Mouse (Mus musculus): ENCODE data around the gene Pld2. TPM values are rescaled to one million over a fixed set of nuclear protein-coding genes. Genes with fewer than 3 reads are reported as not detected.
"Not testable (repeated sequence)": the region's sequence is repeated elsewhere in the genome, so short reads cannot be mapped to it uniquely, and the experiment has no call there.

The Pld2 gene
- polyA plus RNA-seq, 2 experiments: 1.3 to 1.9 TPM

GRCm38 (mm10) chr11:70525726-70526125 lies 14.1 kb upstream of the Pld2 start:
- Histone ChIP-seq H3K36me3 (replicated peaks; ENCODE audit: control insufficient read depth, insufficient read depth, low read depth) (peaks cover 16% of the 10 kb centered on the region), H3K9me3 (ENCODE audit: control insufficient read depth, low read length) (no peaks in the 10 kb centered on the region), H3K27ac (peak overlapping the region; percentile 8; the same call in 1 of the 2 replicates), H3K4me2 (ENCODE audit: low read depth) (peak overlapping the region; percentile 80), H3K4me1 (replicated peaks; ENCODE audit: control insufficient read depth in 2 of 2, insufficient read depth in 2 of 2, low read length in 1 of 2) (peaks cover 3 to 14% of the 10 kb centered on the region in 2 experiments; a peak in 3 of 4 replicates), H3K4me3 (ENCODE audit: insufficient read depth in 1 of 2, low read depth in 2 of 2, low read length in 2 of 2) (peak overlapping the region; percentile 80 to 100), H3K27me3 (ENCODE audit: control insufficient read depth, insufficient read depth, low read length) (peaks cover 2% of the 10 kb centered on the region; the same call in 1 of the 2 replicates), H3K9ac (replicated peaks) (peak overlapping the region; percentile 72)
- peak; percentile 34; the same call in 1 of the 2 replicates for ATAC-seq (ENCODE audit: insufficient read depth)
- TF ChIP-seq CTCF (IDR thresholded peaks at IDR 0.05; ENCODE audit: low read depth) (no peak), EP300 (IDR thresholded peaks at IDR 0.05; ENCODE audit: low read depth) (no peak)
- WGBS (ENCODE audit: insufficient replicate concordance): 2% methylated on average over 12 of the region's 12 CpGs
- DNase-seq (ENCODE audit: low read depth in 3 of 3, low spot score in 3 of 3): no peak

GRCm38 (mm10) chr11:70526211-70526610 lies 13.7 kb upstream of the Pld2 start:
- Histone ChIP-seq H3K4me1 (replicated peaks; ENCODE audit: control insufficient read depth in 2 of 2, insufficient read depth in 2 of 2, low read length in 1 of 2) (peaks cover 3 to 13% of the 10 kb centered on the region in 2 experiments; a peak in 3 of 4 replicates), H3K27me3 (ENCODE audit: control insufficient read depth, insufficient read depth, low read length) (no peaks in the 10 kb centered on the region), H3K4me2 (ENCODE audit: low read depth) (peak overlapping the region; percentile 80), H3K27ac (no peak overlapping the region), H3K9ac (replicated peaks) (no peak overlapping the region), H3K4me3 (ENCODE audit: insufficient read depth in 1 of 2, low read depth in 2 of 2, low read length in 2 of 2) (peak overlapping the region; percentile 80 to 100; a peak in 3 of 4 replicates), H3K9me3 (ENCODE audit: control insufficient read depth, low read length) (no peaks in the 10 kb centered on the region), H3K36me3 (replicated peaks; ENCODE audit: control insufficient read depth, insufficient read depth, low read depth) (peaks cover 16% of the 10 kb centered on the region)
- ATAC-seq (ENCODE audit: insufficient read depth) (no peak), DNase-seq (ENCODE audit: low read depth in 3 of 3, low spot score in 3 of 3) (no peak)
- 76% methylated on average over 12 of the region's 12 CpGs for WGBS (ENCODE audit: insufficient replicate concordance)
- TF ChIP-seq EP300 (IDR thresholded peaks at IDR 0.05; ENCODE audit: low read depth) (no peak), CTCF (IDR thresholded peaks at IDR 0.05; ENCODE audit: low read depth) (no peak)

GRCm38 (mm10) chr11:70528610-70529009 lies 11.3 kb upstream of the Pld2 start:
- Histone ChIP-seq H3K9ac (replicated peaks) (no peak overlapping the region), H3K27ac (no peak overlapping the region), H3K9me3 (ENCODE audit: control insufficient read depth, low read length) (no peaks in the 10 kb centered on the region), H3K4me2 (ENCODE audit: low read depth) (no peak overlapping the region), H3K4me3 (ENCODE audit: insufficient read depth in 1 of 2, low read depth in 2 of 2, low read length in 2 of 2) (no peak overlapping the region), H3K4me1 (replicated peaks; ENCODE audit: control insufficient read depth in 2 of 2, insufficient read depth in 2 of 2, low read length in 1 of 2) (peaks cover 3 to 8% of the 10 kb centered on the region in 2 experiments; a peak in 3 of 4 replicates), H3K36me3 (replicated peaks; ENCODE audit: control insufficient read depth, insufficient read depth, low read depth) (peaks cover 16% of the 10 kb centered on the region), H3K27me3 (ENCODE audit: control insufficient read depth, insufficient read depth, low read length) (no peaks in the 10 kb centered on the region)
- WGBS (ENCODE audit: insufficient replicate concordance): 69% methylated on average over 7 of the region's 7 CpGs
- TF ChIP-seq EP300 (IDR thresholded peaks at IDR 0.05; ENCODE audit: low read depth) (no peak), CTCF (IDR thresholded peaks at IDR 0.05; ENCODE audit: low read depth) (no peak)
- no peak for ATAC-seq (ENCODE audit: insufficient read depth)
- DNase-seq (ENCODE audit: low read depth in 3 of 3, low spot score in 3 of 3): no peak

GRCm38 (mm10) chr11:70531065-70531464 lies 8.8 kb upstream of the Pld2 start:
- H3K4me2 ChIP-seq (ENCODE audit: low read depth); H3K9me3 ChIP-seq (ENCODE audit: control insufficient read depth, low read length); H3K27ac ChIP-seq; H3K4me3 ChIP-seq (ENCODE audit: insufficient read depth in 1 of 2, low read depth in 2 of 2, low read length in 2 of 2); H3K9ac ChIP-seq (replicated peaks); ATAC-seq (ENCODE audit: insufficient read depth); DNase-seq (ENCODE audit: low read depth in 3 of 3, low spot score in 3 of 3); H3K27me3 ChIP-seq (ENCODE audit: control insufficient read depth, insufficient read depth, low read length); H3K4me1 ChIP-seq (replicated peaks; ENCODE audit: control insufficient read depth in 2 of 2, insufficient read depth in 2 of 2, low read length in 1 of 2): not testable (repeated sequence)
- H3K36me3 ChIP-seq (replicated peaks; ENCODE audit: control insufficient read depth, insufficient read depth, low read depth): peaks cover 16% of the 10 kb centered on the region
- 61% methylated on average over 2 of the region's 2 CpGs for WGBS (ENCODE audit: insufficient replicate concordance)

- TF ChIP-seq CTCF (IDR thresholded peaks at IDR 0.05; ENCODE audit: low read depth): no peak
- no peak for TF ChIP-seq EP300 (IDR thresholded peaks at IDR 0.05; ENCODE audit: low read depth)
- Histone ChIP-seq H3K4me1 (replicated peaks; ENCODE audit: control insufficient read depth in 2 of 2, insufficient read depth in 2 of 2, low read length in 1 of 2) (no peaks in the 10 kb centered on the region), H3K27me3 (ENCODE audit: control insufficient read depth, insufficient read depth, low read length) (no peaks in the 10 kb centered on the region), H3K4me3 (ENCODE audit: insufficient read depth in 1 of 2, low read depth in 2 of 2, low read length in 2 of 2) (no peak within 1 kb of the TSS), H3K9me3 (ENCODE audit: control insufficient read depth, low read length) (no peaks in the 10 kb centered on the region), H3K9ac (replicated peaks) (no peak within 1 kb of the TSS), H3K36me3 (replicated peaks; ENCODE audit: control insufficient read depth, insufficient read depth, low read depth) (peaks cover 3% of the 10 kb centered on the region; the same call in 1 of the 2 replicates), H3K27ac (no peak within 1 kb of the TSS), H3K4me2 (ENCODE audit: low read depth) (no peak within 1 kb of the TSS)
- ATAC-seq (ENCODE audit: insufficient read depth): no peak
- 73% methylated on average over 6 of the region's 6 CpGs for WGBS (ENCODE audit: insufficient replicate concordance)
- DNase-seq (ENCODE audit: low read depth in 3 of 3, low spot score in 3 of 3): no peak
Measured at GRCm38 (mm10) chr11:70532839-70533238, 7.0 kb upstream of the Pld2 start, which contains the start of gene Gm40193. Gm40193 (minus strand) TSS chr11:70532939.

All from liver, embryonic 14.5 days (tissue).